Mouse (Mus musculus) heart, postnatal 0 days (tissue): ENCODE results near the gene Kpna2.

Experiments
- CTCF ChIP-seq: IDR thresholded peaks from 2 replicates; pipeline ENCODE4 v1.5.1; 2016; ENCODE audit warnings: antibody characterized with exemption, control low read depth, low read depth
- EP300 ChIP-seq: IDR thresholded peaks from 2 replicates; pipeline ENCODE4 v1.6.1; 2016; ENCODE audit warnings: antibody characterized with exemption, low read depth

- no peak for TF ChIP-seq EP300
- TF ChIP-seq CTCF = no peak
Measured at GRCm38 (mm10) chr11:107028754-107029153, 29.4 kb upstream of the Kpna2 start.
